Comparison of ENCODE assay signal across 21 mouse cellular contexts in genomic region chr10:81392270-81392669, GRCm38 (mm10). TPM values are rescaled to one million over a fixed set of nuclear protein-coding genes. Genes with fewer than 3 reads are reported as not detected.
DNase-seq lines count a peak whose midpoint lies in the region; ATAC-seq and TF ChIP-seq lines count a peak whose summit lies in the region.
"Had no signal": no experiment of that assay in that cellular context is flagged by ENCODE, and none has a peak within 500 bp of the region (broad histone marks: within the 10 kb centered on the region; RNA-seq: fewer than 3 reads in every experiment).

No protein-coding gene starts in this region.

- no peaks in the 10 kb centered on the region for H3K27me3 ChIP-seq in kidney, adult 2 months (replicated peaks; ENCODE audit: control insufficient read depth, insufficient read depth, low read length)
- H3K27me3 ChIP-seq in midbrain, postnatal 0 days (ENCODE audit: insufficient read depth, low read length), result no peaks in the 10 kb centered on the region
- H3K27me3 ChIP-seq in midbrain, embryonic 15.5 days (replicated peaks), result no peaks in the 10 kb centered on the region
- no peaks in the 10 kb centered on the region for H3K27me3 ChIP-seq in myocyte (ENCODE audit: control insufficient read depth, insufficient read depth, insufficient read length)
- H3K27me3 ChIP-seq: liver, embryonic 15.5 days; lung, embryonic 15.5 days had no signal

- peaks cover 18% of the 10 kb centered on the region; the same call in 1 of the 2 replicates for H3K4me1 ChIP-seq in kidney, adult 2 months (ENCODE audit: control insufficient read depth, insufficient read depth, low read length)
- no peaks in the 10 kb centered on the region for H3K4me1 ChIP-seq in midbrain, postnatal 0 days (ENCODE audit: insufficient read depth, low read length)
- peaks cover 23% of the 10 kb centered on the region for H3K4me1 ChIP-seq in midbrain, embryonic 15.5 days

- no peak overlapping the region for H3K4me3 ChIP-seq in kidney, adult 2 months (ENCODE audit: insufficient read depth, low read depth, low read length)
- no peak overlapping the region for H3K4me3 ChIP-seq in midbrain, postnatal 0 days (ENCODE audit: low read depth, low read length)
- no peak overlapping the region for H3K4me3 ChIP-seq in midbrain, embryonic 15.5 days
- no peak overlapping the region for H3K4me3 ChIP-seq in myocyte
- H3K4me3 ChIP-seq: gastrocnemius, adult 2 months; liver, embryonic 15.5 days; lung, embryonic 15.5 days had no signal

- H3K79me2 ChIP-seq in myocyte (ENCODE audit: control insufficient read depth, insufficient read depth), result no peaks in the 10 kb centered on the region

- no peak for ATAC-seq in midbrain, postnatal 0 days (ENCODE audit: low FRiP score)
- ATAC-seq in midbrain, embryonic 15.5 days (replicated peaks), result no peak
- ATAC-seq: forebrain, embryonic 14.5 days had no signal

- 0 out of 2 replicates have a peak overlapping the region, but pooled peaks have one; percentile 33 for H3K9ac ChIP-seq in midbrain, postnatal 0 days (replicated peaks; ENCODE audit: low read length, poor library complexity, severe bottlenecking)
- no peak overlapping the region for H3K9ac ChIP-seq in midbrain, embryonic 15.5 days
- H3K9ac ChIP-seq: liver, embryonic 15.5 days had no signal

- no peaks in the 10 kb centered on the region for H3K36me3 ChIP-seq in kidney, adult 2 months (ENCODE audit: control insufficient read depth, insufficient read depth, low read length)
- peaks cover 22% of the 10 kb centered on the region for H3K36me3 ChIP-seq in midbrain, postnatal 0 days (ENCODE audit: insufficient read depth, low read length)
- peaks cover 8% of the 10 kb centered on the region; the same call in 1 of the 2 replicates for H3K36me3 ChIP-seq in midbrain, embryonic 15.5 days (replicated peaks)
- peaks cover 8% of the 10 kb centered on the region for H3K36me3 ChIP-seq in myocyte (ENCODE audit: control insufficient read depth, insufficient read depth)

- H3K9me3 ChIP-seq in midbrain, postnatal 0 days (ENCODE audit: low read length), result no peaks in the 10 kb centered on the region
- H3K9me3 ChIP-seq in midbrain, embryonic 15.5 days, result no peaks in the 10 kb centered on the region
- H3K9me3 ChIP-seq: hindbrain, embryonic 10.5 days; liver, embryonic 15.5 days; lung, embryonic 15.5 days had no signal

- no peak overlapping the region for H3ac ChIP-seq in myocyte (ENCODE audit: control insufficient read depth, insufficient read length)

- H3K27ac ChIP-seq in kidney, adult 2 months (ENCODE audit: insufficient read depth, low read depth, low read length), result peak overlapping the region; percentile 8; the same call in 1 of the 2 replicates
- H3K27ac ChIP-seq in midbrain, postnatal 0 days (ENCODE audit: low read depth, low read length), result no peak overlapping the region
- no peak overlapping the region for H3K27ac ChIP-seq in midbrain, embryonic 15.5 days

- no peak for DNase-seq in kidney, adult 2 months
- DNase-seq in kidney, postnatal 25 days, result no peak
- DNase-seq in midbrain, postnatal 0 days (ENCODE audit: low spot score), result no peak
- DNase-seq in right cerebral cortex, postnatal 4 days, result no peak
- DNase-seq in gastrocnemius, postnatal 14 days, result no peak
- DNase-seq: adrenal gland, postnatal 36 days; cerebellum, adult 9-10 months; gastrocnemius, adult 2 months; heart, postnatal 10 days; lung, postnatal 36 days; spleen, adult 18-20 months had no signal

- TF ChIP-seq POLR2A in kidney, adult 2 months (IDR thresholded peaks at IDR 0.05; ENCODE audit: low read depth, low read length), result no peak
- TF ChIP-seq POLR2A in myocyte (IDR thresholded peaks at IDR 0.05; ENCODE audit: insufficient read length, low read depth), result no peak

- 61% methylated on average over 6 of the region's 6 CpGs for WGBS in kidney, adult 2 months
- WGBS in midbrain, postnatal 0 days, result 89% methylated on average over 6 of the region's 6 CpGs
- WGBS in midbrain, embryonic 15.5 days, result 86% methylated on average over 6 of the region's 6 CpGs

- intact Hi-C loops in gastrocnemius, postnatal 14 days (cut with DNase I; ENCODE audit: low total_unique reads), result no loop called here

- no peak overlapping the region for H3K4me2 ChIP-seq in midbrain, postnatal 0 days (ENCODE audit: low read depth, low read length, poor library complexity, severe bottlenecking)
- no peak overlapping the region for H3K4me2 ChIP-seq in midbrain, embryonic 15.5 days
- H3K4me2 ChIP-seq in myocyte (ENCODE audit: low read depth), result no peak overlapping the region

- TF ChIP-seq CTCF in kidney, adult 2 months (conservative IDR thresholded peaks at IDR 0.05; ENCODE audit: insufficient read depth, insufficient read length, low read depth, low read length), result no peak
- TF ChIP-seq CTCF in midbrain, postnatal 0 days (IDR thresholded peaks at IDR 0.05), result no peak

TF ChIP-seq in myocyte, 11 proteins besides CTCF, POLR2A, EP300 and RAD21:
- TF ChIP-seq REST (IDR thresholded peaks at IDR 0.05; ENCODE audit: insufficient read depth, insufficient read length) (no peak), USF1 (IDR thresholded peaks at IDR 0.05; ENCODE audit: low read depth) (no peak), MYOG (IDR thresholded peaks at IDR 0.05; ENCODE audit: control insufficient read depth in 1 of 3, insufficient read depth in 1 of 3, insufficient read length in 2 of 3, low read depth in 2 of 3) (no peak), CEBPB (IDR thresholded peaks at IDR 0.05; ENCODE audit: insufficient read depth, poor library complexity, severe bottlenecking) (no peak), MYOD1 (IDR thresholded peaks at IDR 0.05; ENCODE audit: control insufficient read depth in 1 of 3, insufficient read length in 2 of 3, low read depth in 2 of 3) (no peak), E2F4 (IDR thresholded peaks at IDR 0.05; ENCODE audit: insufficient read depth) (no peak), SRF (IDR thresholded peaks at IDR 0.05; ENCODE audit: control insufficient read depth, insufficient read length, low read depth) (no peak), POLR2AphosphoS2 (IDR thresholded peaks at IDR 0.05; ENCODE audit: insufficient read length, low read depth) (peak; percentile 68), TCF3 (IDR thresholded peaks at IDR 0.05; ENCODE audit: insufficient read length, low read depth) (no peak)

RNA-seq across cellular contexts. Expression of gene Smim24, which starts 0.6 kb away (rescaled TPM):
- polyA plus RNA-seq in kidney, adult 2 months (2012; rRNA removed), result 693 and 694 TPM in 2 replicates
- 1.5 and 1.7 TPM in 2 replicates for total RNA-seq in midbrain, postnatal 0 days (2014; rRNA removed)
- polyA plus RNA-seq in midbrain, postnatal 0 days (2015; fragmentation: Nextera tagmentation; extraction: Ambion mirVana), result 1.1 and 2.0 TPM in 2 replicates
- 1.4 and 1.6 TPM in 2 replicates for polyA plus RNA-seq in midbrain, embryonic 15.5 days (2015; fragmentation: Nextera tagmentation; extraction: Ambion mirVana)
- polyA plus RNA-seq in myocyte (2012; fragmentation: generic; extraction: Trizol), result 0.30 TPM
- under 1 TPM; 0.45 to 0.91 TPM for total RNA-seq in gastrocnemius, postnatal 14 days (2021)
- total RNA-seq: gastrocnemius, adult 2 months had no signal

RNA-seq across cellular contexts. Expression of gene Gm48552, which starts 3.5 kb away (rescaled TPM):
- 1.0 and 2.8 TPM in 2 replicates for polyA plus RNA-seq in kidney, adult 2 months (2012; rRNA removed)
- 6.6 TPM in 1 of 2 replicates, not detected in the other for total RNA-seq in midbrain, postnatal 0 days (2014; rRNA removed)
- 1.6 and 3.9 TPM in 2 replicates for polyA plus RNA-seq in midbrain, postnatal 0 days (2015; fragmentation: Nextera tagmentation; extraction: Ambion mirVana)
- 2.7 and 3.3 TPM in 2 replicates for polyA plus RNA-seq in midbrain, embryonic 15.5 days (2015; fragmentation: Nextera tagmentation; extraction: Ambion mirVana)
- 0.73 TPM for polyA plus RNA-seq in myocyte (2012; fragmentation: generic; extraction: Trizol)
- total RNA-seq in gastrocnemius, postnatal 14 days (2021), result under 1 TPM in 1 of 2 experiments, not detected in 1; 0.80 TPM
- total RNA-seq: common myeloid progenitor, adult 5-6 weeks; granulocyte monocyte progenitor cell, adult 5-6 weeks; monocyte, adult 5-6 weeks had no signal
- polyA plus RNA-seq: embryonic facial prominence, embryonic 11.5 days; liver, embryonic 15.5 days had no signal

RNA-seq across cellular contexts. Expression of gene Gm48551, which starts 8.0 kb away (rescaled TPM):
- 2.1 and 2.3 TPM in 2 replicates for polyA plus RNA-seq in kidney, adult 2 months (2012; rRNA removed)
- 0.88 and 2.7 TPM in 2 replicates for total RNA-seq in midbrain, postnatal 0 days (2014; rRNA removed)
- 5.8 and 10.2 TPM in 2 replicates for polyA plus RNA-seq in midbrain, postnatal 0 days (2015; fragmentation: Nextera tagmentation; extraction: Ambion mirVana)
- 8.4 and 9.3 TPM in 2 replicates for polyA plus RNA-seq in midbrain, embryonic 15.5 days (2015; fragmentation: Nextera tagmentation; extraction: Ambion mirVana)
- polyA plus RNA-seq in myocyte (2012; fragmentation: generic; extraction: Trizol), result 1.7 TPM
- under 1 TPM; 0.41 to 0.47 TPM for total RNA-seq in gastrocnemius, postnatal 14 days (2021)
- total RNA-seq: monocyte, adult 5-6 weeks had no signal

RNA-seq across cellular contexts. Expression of gene Dohh, which starts 8.0 kb away (rescaled TPM):
- polyA plus RNA-seq in kidney, adult 2 months (2012; rRNA removed), result 60.6 and 79.8 TPM in 2 replicates
- total RNA-seq in midbrain, postnatal 0 days (2014; rRNA removed), result 120 and 132 TPM in 2 replicates
- 95.8 and 115 TPM in 2 replicates for polyA plus RNA-seq in midbrain, postnatal 0 days (2015; fragmentation: Nextera tagmentation; extraction: Ambion mirVana)
- 90.4 and 92.6 TPM in 2 replicates for polyA plus RNA-seq in midbrain, embryonic 15.5 days (2015; fragmentation: Nextera tagmentation; extraction: Ambion mirVana)
- 103 TPM for polyA plus RNA-seq in myocyte (2012; fragmentation: generic; extraction: Trizol)
- 10 to 100 TPM; 38.6 to 39.8 TPM for total RNA-seq in gastrocnemius, postnatal 14 days (2021)

RNA-seq across cellular contexts. Expression of gene Fzr1, which starts 14.0 kb away (rescaled TPM):
- 41.1 and 49.8 TPM in 2 replicates for polyA plus RNA-seq in kidney, adult 2 months (2012; rRNA removed)
- 92.6 and 98.3 TPM in 2 replicates for total RNA-seq in midbrain, postnatal 0 days (2014; rRNA removed)
- polyA plus RNA-seq in midbrain, postnatal 0 days (2015; fragmentation: Nextera tagmentation; extraction: Ambion mirVana), result 147 and 149 TPM in 2 replicates
- polyA plus RNA-seq in midbrain, embryonic 15.5 days (2015; fragmentation: Nextera tagmentation; extraction: Ambion mirVana), result 153 and 159 TPM in 2 replicates
- polyA plus RNA-seq in myocyte (2012; fragmentation: generic; extraction: Trizol), result 42.0 TPM
- 10 to 100 TPM; 11.9 to 15.4 TPM for total RNA-seq in gastrocnemius, postnatal 14 days (2021)

Comparison
In these comparisons a context has a peak if more than half of its experiments do, and no peak if none do; other contexts are left out.
1. RNA of gene Smim24, which starts 0.6 kb away (polyA plus RNA-seq): 693 to 694 TPM in kidney, adult 2 months; 1.4 to 1.6 TPM in midbrain, embryonic 15.5 days, 1.1 to 2.0 TPM in midbrain, postnatal 0 days and 0.30 TPM in myocyte (single experiment); every median in the first group is over 100 times any median in the second.